Mouse (Mus musculus) cortical plate, adult 2 months (tissue): ENCODE results near the gene Prickle1.

Experiments used
- CTCF ChIP-seq: fragments of 200-500 bp; IDR thresholded peaks from 2 replicates; pipeline ENCODE4 v1.5.1; 2011; ENCODE audit warnings: mild to moderate bottlenecking, control low read depth, low read length; ENCODE audit not compliant: insufficient read depth; ENCODE audit errors: extremely low read depth
- POLR2A ChIP-seq: fragments of 200-500 bp; IDR thresholded peaks from 2 replicates; pipeline ENCODE4 v1.6.1; 2011; ENCODE audit warnings: mild to moderate bottlenecking, low read length, control low read depth; ENCODE audit not compliant: insufficient read depth; ENCODE audit errors: extremely low read depth

DNA sequence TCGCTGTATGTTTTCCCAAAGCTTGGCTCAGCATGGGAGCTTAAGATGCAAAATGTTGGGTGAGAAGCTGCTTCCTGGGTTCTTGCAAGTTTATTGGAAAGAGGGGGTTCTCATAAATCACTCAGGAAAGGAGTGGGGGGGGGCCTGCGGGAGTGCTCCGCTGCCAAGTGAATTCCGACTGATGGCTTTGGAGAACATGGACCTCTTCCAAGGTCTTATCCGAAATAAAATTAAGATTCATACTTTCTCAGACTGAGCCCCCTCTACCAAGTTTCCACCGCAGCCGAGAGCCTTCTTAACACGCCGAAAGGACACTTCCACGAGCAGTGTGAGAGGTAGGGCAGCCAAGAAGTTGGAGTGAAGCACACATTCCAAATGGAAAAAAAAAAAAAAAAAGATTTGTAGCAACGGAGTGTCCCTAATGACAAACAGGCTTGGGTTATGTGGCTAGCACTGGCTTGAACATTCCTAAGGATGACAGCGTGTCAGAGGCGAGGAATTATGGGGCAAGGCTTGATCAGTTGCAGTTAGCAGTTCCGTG, 34.4 kb upstream of the Prickle1 start:
- TF ChIP-seq CTCF (no peak), POLR2A (no peak)
